Mouse (Mus musculus): ENCODE measurements around the gene H2al1c.
"Not testable (repeated sequence)": the region's sequence is repeated elsewhere in the genome, so short reads cannot be mapped to it uniquely, and the experiment has no call there.

Gene H2al1c

DNA sequence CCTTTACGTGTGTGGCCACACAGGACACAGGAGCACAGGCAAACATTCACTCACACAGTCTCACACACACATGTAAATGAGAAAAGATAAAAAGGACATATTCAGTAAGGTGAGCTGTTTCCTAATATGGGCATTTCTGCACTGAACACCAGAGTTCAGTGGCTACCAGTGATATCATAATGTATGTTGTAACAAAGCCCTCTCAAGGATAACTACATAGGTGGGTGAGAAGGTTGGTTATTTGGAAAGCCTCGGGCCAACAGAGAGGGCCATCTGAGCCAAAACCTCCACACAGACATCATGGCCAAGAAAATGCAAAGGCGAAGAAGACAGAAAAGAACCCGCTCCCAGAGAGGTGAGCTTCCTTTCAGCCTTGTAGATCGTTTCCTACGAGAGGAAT is at the start of gene H2al1c:
TSS of gene H2al1c (plus strand) at position 301 of the 400 bp plus-strand sequence.
- ATAC-seq (ENCODE audit: insufficient number of reproducible peaks, low FRiP score, low TSS enrichment): not testable (repeated sequence)

DNA sequence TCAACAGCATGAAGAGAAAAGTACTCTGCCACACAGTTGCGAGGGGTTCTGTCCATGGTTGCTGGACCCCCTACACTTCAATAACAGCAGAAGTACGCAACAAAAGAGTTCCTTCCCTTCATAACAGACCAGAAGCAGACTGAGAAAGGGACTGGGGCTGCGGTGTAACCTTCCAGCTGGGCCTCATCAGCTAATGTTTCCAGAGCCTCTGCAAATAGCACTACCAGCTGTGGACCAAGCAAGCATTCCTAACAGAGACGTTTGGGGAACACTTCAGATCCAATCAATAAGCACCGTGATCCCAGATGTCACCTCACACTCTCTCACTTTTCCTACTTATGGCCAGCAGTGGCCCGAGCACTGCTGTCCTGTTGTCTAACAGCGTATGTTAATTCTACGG is 40.5 kb upstream of the H2al1c start:
- no peak for ATAC-seq (ENCODE audit: insufficient number of reproducible peaks, low FRiP score, low TSS enrichment)

DNA sequence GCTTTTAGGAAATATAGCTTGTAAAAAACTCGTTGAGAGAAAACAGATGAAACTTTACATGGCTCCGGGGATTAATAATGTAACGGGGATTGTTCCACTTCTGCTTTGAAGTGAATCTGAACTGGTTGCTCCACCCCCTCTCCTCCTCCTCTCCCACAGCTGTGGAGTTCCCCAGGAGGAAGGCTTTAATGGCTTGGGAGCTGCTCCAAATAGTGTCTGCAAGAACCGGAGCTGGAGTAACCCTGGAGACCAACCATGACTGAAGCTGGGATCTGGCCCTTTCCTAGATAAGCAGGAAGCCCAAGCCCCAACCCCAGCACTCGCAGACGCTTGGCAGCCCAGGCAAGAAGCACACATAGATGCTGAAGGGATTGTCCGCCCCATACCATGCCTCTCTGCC is 37.7 kb upstream of the H2al1c start:
- no peak for ATAC-seq (ENCODE audit: insufficient number of reproducible peaks, low FRiP score, low TSS enrichment)

DNA sequence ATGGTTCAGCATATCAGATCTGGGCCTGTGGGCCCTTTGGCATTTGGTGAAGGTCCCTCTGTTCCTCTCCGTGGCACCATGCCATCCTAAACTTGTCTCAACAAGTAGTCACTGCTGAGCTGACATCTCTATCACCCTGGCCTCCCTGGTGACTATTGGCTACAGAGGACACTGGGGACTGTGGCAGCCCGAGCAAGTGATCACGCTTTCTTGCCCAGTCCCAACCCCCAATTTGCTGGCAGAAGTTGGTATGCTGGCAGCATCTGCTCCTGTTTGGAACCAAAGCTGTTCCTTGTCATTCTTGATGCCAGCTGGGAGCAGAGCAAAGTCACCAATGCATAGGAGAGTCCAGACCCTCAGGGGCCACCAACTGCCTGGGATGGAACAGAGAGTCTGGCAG is 36.4 kb upstream of the H2al1c start:
- ATAC-seq (ENCODE audit: insufficient number of reproducible peaks, low FRiP score, low TSS enrichment): no peak

DNA sequence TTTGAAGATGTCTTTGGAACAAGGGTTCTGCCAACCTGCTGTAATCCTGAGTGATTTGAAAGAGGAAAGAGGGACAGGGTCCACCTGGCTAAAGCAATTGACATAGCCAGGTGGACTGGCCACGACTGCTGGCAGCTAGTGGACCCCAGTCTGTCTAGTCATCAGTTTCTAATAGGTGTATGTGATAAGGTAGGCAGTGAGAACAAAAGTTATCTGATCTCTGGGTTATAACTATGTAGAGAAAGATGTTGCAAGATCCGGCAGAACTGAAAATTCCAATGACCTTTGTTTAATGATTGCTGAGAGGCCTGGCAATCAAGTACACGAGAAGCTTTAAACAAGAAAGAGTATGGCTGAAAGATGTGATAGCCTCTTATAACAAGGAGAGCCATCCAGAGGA is 32.3 kb upstream of the H2al1c start:
- ATAC-seq (ENCODE audit: insufficient number of reproducible peaks, low FRiP score, low TSS enrichment): no peak

DNA sequence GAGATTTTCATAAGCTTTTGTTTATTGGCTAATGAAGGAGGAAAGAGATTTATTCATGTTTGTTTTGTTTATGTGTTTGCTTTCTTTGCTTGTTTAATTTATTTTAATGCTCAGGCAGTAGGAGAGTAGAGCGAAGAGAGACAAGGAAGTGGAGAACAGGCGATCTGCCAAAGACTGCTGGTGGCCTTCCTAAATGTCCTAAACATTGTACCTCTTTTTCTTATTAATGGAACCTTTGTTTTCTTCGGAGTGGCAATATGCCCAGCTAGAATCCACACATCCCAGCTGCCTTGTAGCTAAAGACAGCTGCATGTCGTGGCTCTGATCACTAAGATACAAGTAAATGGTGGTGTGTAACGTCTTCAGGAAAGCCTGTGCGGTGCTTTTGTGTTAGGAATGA is 28.4 kb upstream of the H2al1c start:
- ATAC-seq (ENCODE audit: insufficient number of reproducible peaks, low FRiP score, low TSS enrichment): no peak

DNA sequence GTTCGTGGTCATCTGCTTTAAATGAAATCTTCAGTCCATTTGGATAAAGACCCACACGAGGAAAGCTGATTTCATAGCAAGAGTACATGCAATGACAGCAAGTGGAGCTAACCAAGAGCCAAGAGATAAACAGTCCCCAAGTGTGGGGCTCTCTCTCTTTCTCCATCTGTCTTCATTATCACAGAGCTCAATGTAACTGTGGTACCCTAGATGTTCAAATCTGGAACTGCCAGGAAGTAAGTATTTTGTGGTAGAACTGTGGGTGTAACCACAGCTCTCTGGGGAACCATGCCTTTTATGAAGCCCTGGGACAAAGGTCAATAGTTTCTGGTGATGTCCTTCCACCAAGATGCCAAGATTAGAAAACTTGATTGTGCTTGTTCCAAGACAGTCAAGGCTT is 24.7 kb upstream of the H2al1c start:
- no peak for ATAC-seq (ENCODE audit: insufficient number of reproducible peaks, low FRiP score, low TSS enrichment)

DNA sequence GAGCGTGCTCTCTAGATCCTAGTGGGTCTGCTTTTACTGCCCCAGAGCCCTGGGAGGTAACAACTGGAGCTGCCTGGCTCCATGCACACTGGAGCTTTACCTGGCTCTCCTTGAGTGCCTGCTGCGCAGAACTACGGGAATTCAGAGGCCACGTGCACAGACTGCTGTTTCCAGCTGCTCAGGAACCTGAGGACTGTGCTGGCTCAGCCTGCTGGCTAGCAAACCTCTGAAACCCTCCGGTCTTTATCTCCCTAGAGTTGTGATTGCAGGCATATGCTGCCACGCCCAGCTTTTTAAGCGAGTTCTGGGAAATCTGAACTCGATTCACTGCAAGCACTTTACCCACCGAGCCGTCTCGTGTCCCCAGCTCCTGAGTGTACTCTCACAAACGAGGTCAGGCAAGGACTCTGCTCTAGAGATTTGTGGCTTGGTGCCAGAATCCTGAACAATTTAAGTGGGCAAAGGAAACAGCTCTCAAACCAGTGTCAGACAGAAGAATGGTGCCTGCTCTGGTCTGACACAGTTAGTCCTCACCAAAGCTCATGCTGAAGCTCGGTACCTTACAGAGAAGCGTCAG is 17.1 kb upstream of the H2al1c start:
- ATAC-seq (ENCODE audit: insufficient number of reproducible peaks, low FRiP score, low TSS enrichment): no peak

DNA sequence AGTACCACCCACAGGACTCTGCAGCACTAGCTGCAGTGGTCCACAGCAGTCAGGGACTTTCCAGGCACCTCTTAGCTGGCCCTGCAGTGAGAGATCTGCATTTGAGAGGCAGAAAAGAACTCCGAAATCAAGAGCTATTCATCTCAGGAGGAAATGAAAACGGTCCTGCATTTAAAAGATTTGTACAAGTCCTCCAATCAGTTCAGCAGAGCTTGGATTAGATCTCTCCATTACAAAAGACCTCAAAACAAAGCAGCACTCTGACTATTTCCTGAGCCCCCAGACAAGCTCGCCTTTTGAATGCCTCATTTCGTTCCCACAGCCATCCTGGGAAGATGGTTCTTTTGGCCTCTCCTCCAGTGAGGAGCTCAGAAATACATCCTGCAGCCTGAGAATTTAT is 16.2 kb upstream of the H2al1c start:
- no peak for ATAC-seq (ENCODE audit: insufficient number of reproducible peaks, low FRiP score, low TSS enrichment)

DNA sequence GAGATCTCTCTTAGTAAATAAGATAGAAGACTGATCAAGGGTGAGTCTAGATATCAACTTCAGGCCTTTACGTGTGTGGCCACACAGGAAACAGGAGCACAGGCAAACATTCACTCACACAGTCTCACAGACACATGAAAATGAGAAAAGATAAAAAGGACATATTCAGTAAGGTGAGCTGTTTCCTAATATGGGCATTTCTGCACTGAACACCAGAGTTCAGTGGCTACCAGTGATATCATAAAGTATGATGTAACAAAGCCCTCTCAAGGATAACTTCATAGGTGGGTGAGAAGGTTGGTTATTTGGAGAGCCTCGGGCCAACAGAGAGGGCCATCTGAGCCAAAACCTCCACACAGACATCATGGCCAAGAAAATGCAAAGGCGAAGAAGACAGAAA is 6.5 kb upstream of the H2al1c start, which contains the start of gene H2al1a:
TSS of gene H2al1a (plus strand) at position 301 of the 400 bp plus-strand sequence.
- not testable (repeated sequence) for ATAC-seq (ENCODE audit: insufficient number of reproducible peaks, low FRiP score, low TSS enrichment)

DNA sequence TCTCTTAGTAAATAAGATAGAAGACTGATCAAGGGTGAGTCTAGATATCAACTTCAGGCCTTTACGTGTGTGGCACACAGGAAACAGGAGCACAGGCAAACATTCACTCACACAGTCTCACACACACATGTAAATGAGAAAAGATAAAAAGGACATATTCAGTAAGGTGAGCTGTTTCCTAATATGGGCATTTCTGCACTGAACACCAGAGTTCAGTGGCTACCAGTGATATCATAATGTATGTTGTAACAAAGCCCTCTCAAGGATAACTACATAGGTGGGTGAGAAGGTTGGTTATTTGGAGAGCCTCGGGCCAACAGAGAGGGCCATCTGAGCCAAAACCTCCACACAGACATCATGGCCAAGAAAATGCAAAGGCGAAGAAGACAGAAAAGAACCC is 3.3 kb upstream of the H2al1c start, which contains the start of gene H2al1b:
TSS of gene H2al1b (plus strand) at position 301 of the 400 bp plus-strand sequence.
- ATAC-seq (ENCODE audit: insufficient number of reproducible peaks, low FRiP score, low TSS enrichment): not testable (repeated sequence)

DNA sequence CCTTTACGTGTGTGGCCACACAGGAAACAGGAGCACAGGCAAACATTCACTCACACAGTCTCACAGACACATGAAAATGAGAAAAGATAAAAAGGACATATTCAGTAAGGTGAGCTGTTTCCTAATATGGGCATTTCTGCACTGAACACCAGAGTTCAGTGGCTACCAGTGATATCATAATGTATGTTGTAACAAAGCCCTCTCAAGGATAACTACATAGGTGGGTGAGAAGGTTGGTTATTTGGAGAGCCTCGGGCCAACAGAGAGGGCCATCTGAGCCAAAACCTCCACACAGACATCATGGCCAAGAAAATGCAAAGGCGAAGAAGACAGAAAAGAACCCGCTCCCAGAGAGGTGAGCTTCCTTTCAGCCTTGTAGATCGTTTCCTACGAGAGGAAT is 3.1 kb downstream of the H2al1c start, which contains the start of gene H2al1d:
TSS of gene H2al1d (plus strand) at position 301 of the 400 bp plus-strand sequence.
- not testable (repeated sequence) for ATAC-seq (ENCODE audit: insufficient number of reproducible peaks, low FRiP score, low TSS enrichment)

DNA sequence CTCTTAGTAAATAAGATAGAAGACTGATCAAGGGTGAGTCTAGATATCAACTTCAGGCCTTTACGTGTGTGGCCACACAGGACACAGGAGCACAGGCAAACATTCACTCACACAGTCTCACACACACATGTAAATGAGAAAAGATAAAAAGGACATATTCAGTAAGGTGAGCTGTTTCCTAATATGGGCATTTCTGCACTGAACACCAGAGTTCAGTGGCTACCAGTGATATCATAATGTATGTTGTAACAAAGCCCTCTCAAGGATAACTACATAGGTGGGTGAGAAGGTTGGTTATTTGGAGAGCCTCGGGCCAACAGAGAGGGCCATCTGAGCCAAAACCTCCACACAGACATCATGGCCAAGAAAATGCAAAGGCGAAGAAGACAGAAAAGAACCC is 6.2 kb downstream of the H2al1c start, which contains the start of gene H2al1e:
TSS of gene H2al1e (plus strand) at position 301 of the 400 bp plus-strand sequence.
- ATAC-seq (ENCODE audit: insufficient number of reproducible peaks, low FRiP score, low TSS enrichment): not testable (repeated sequence)

DNA sequence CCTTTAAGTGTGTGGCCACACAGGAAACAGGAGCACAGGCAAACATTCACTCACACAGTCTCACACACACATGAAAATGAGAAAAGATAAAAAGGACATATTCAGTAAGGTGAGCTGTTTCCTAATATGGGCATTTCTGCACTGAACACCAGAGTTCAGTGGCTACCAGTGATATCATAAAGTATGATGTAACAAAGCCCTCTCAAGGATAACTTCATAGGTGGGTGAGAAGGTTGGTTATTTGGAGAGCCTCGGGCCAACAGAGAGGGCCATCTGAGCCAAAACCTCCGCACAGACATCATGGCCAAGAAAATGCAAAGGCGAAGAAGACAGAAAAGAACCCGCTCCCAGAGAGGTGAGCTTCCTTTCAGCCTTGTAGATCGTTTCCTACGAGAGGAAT is 9.4 kb downstream of the H2al1c start, which contains the start of gene H2al1f:
TSS of gene H2al1f (plus strand) at position 301 of the 400 bp plus-strand sequence.
- ATAC-seq (ENCODE audit: insufficient number of reproducible peaks, low FRiP score, low TSS enrichment): not testable (repeated sequence)

DNA sequence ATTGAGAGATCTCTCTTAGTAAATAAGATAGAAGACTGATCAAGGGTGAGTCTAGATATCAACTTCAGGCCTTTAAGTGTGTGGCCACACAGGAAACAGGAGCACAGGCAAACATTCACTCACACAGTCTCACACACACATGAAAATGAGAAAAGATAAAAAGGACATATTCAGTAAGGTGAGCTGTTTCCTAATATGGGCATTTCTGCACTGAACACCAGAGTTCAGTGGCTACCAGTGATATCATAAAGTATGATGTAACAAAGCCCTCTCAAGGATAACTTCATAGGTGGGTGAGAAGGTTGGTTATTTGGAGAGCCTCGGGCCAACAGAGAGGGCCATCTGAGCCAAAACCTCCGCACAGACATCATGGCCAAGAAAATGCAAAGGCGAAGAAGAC is 12.5 kb downstream of the H2al1c start, which contains the start of gene H2al1g:
TSS of gene H2al1g (plus strand) at position 301 of the 400 bp plus-strand sequence.
- ATAC-seq (ENCODE audit: insufficient number of reproducible peaks, low FRiP score, low TSS enrichment): not testable (repeated sequence)

DNA sequence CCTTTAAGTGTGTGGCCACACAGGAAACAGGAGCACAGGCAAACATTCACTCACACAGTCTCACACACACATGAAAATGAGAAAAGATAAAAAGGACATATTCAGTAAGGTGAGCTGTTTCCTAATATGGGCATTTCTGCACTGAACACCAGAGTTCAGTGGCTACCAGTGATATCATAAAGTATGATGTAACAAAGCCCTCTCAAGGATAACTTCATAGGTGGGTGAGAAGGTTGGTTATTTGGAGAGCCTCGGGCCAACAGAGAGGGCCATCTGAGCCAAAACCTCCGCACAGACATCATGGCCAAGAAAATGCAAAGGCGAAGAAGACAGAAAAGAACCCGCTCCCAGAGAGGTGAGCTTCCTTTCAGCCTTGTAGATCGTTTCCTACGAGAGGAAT is 15.7 kb downstream of the H2al1c start, which contains the start of gene H2al1h:
TSS of gene H2al1h (plus strand) at position 301 of the 400 bp plus-strand sequence.
- ATAC-seq (ENCODE audit: insufficient number of reproducible peaks, low FRiP score, low TSS enrichment): not testable (repeated sequence)

DNA sequence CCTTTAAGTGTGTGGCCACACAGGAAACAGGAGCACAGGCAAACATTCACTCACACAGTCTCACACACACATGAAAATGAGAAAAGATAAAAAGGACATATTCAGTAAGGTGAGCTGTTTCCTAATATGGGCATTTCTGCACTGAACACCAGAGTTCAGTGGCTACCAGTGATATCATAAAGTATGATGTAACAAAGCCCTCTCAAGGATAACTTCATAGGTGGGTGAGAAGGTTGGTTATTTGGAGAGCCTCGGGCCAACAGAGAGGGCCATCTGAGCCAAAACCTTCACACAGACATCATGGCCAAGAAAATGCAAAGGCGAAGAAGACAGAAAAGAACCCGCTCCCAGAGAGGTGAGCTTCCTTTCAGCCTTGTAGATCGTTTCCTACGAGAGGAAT is 18.9 kb downstream of the H2al1c start, which contains the start of gene H2al1i:
TSS of gene H2al1i (plus strand) at position 301 of the 400 bp plus-strand sequence.
- not testable (repeated sequence) for ATAC-seq (ENCODE audit: insufficient number of reproducible peaks, low FRiP score, low TSS enrichment)

DNA sequence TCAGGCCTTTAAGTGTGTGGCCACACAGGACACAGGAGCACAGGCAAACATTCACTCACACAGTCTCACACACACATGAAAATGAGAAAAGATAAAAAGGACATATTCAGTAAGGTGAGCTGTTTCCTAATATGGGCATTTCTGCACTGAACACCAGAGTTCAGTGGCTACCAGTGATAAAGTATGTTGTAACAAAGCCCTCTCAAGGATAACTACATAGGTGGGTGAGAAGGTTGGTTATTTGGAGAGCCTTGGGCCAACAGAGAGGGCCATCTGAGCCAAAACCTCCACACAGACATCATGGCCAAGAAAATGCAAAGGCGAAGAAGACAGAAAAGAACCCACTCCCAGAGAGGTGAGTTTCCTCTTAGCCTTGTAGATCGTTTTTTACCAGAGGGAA is 22.1 kb downstream of the H2al1c start, which contains the start of gene H2al1j:
TSS of gene H2al1j (plus strand) at position 301 of the 400 bp plus-strand sequence.
- ATAC-seq (ENCODE audit: insufficient number of reproducible peaks, low FRiP score, low TSS enrichment): not testable (repeated sequence)

DNA sequence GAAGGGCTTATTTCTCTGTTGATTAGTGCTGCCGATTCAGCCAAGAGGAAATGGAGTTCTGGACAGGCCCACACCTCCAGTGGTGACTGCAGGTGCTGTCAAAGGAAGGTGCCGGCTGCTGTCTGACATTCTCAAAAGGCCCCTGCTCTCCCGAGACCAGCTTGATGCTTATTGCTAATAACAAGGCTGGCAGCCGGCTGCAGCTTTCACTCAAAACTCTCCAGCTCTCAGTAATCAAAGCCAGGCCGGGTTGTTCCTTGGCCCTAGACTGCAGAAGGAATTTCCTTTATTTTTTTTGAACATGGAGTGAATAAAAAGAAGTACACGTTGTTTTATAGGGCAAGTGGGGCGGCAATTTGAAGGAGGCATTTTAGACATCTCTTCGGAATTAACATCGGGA is 40.3 kb downstream of the H2al1c start:
- 0 out of 2 replicates have a peak, but pooled peaks have one; percentile 20 for ATAC-seq (ENCODE audit: insufficient number of reproducible peaks, low FRiP score, low TSS enrichment)

DNA sequence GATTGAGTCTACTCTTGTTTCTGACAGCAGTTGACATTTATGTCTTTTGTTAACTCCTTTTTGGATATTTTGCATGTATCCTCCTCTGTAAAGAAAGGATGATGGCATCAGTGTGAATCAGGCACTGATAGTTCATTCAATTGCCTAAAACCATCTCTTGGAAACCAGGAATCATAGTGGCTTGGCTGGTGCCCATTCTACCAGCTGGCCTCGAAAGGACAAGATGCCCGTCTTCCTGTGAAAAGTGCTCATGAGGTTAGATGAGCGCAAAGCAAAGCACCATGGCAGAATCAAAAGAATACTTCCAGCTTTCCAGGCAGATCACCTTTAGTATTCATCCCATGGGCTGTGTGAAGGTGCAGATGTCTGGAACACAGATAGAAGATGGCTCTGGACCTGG is 41.3 kb downstream of the H2al1c start:
- no peak for ATAC-seq (ENCODE audit: insufficient number of reproducible peaks, low FRiP score, low TSS enrichment)

Measured in cerebellum, adult (tissue).